Mouse (Mus musculus) frontal cortex, adult 2 months (tissue): ENCODE data around the gene Arl2bp. TPM values are rescaled to one million over a fixed set of nuclear protein-coding genes. Genes with fewer than 3 reads are reported as not detected.

Experiments
- polyA plus RNA-seq: library from polyadenylated mRNA; depleted of rRNA; stranded (reverse); fragments of >200 nt; gene quantifications from 2 replicates; pipeline ENCODE4 v1.2.3, GENCODE M21; 2012; rRNA removed

Arl2bp gene
- polyA plus RNA-seq, 1 experiment: 233 TPM

Other genes starting within 250 kb of the Arl2bp start
- 1.0 and 1.5 TPM in 2 replicates for gene Nlrc5, start 232.2 kb upstream of the Arl2bp start, polyA plus RNA-seq
- 49.0 and 49.3 TPM in 2 replicates for gene Cpne2, start 133.6 kb upstream of the Arl2bp start, polyA plus RNA-seq
- gene Rspry1, start 64.7 kb upstream of the Arl2bp start, polyA plus RNA-seq: 17.9 and 18.6 TPM in 2 replicates
- gene Fam192a, start 64.6 kb upstream of the Arl2bp start, polyA plus RNA-seq: 54.5 and 63.2 TPM in 2 replicates
- 89.0 TPM in 2 replicates for gene Pllp, start 29.7 kb downstream of the Arl2bp start, polyA plus RNA-seq
- 0.22 and 0.23 TPM in 2 replicates for gene Ccl22, start 79.0 kb downstream of the Arl2bp start, polyA plus RNA-seq
- 470 and 510 TPM in 2 replicates for gene Cx3cl1, start 105.4 kb downstream of the Arl2bp start, polyA plus RNA-seq
- gene Ccl17, start 143.9 kb downstream of the Arl2bp start, polyA plus RNA-seq: 2.2 and 3.1 TPM in 2 replicates
- 94.0 and 109 TPM in 2 replicates for gene Coq9, start 171.7 kb downstream of the Arl2bp start, polyA plus RNA-seq
- 40.5 and 44.8 TPM in 2 replicates for gene Ciapin1, start 171.8 kb downstream of the Arl2bp start, polyA plus RNA-seq
- 99.6 and 111 TPM in 2 replicates for gene Polr2c, start 190.8 kb downstream of the Arl2bp start, polyA plus RNA-seq
- gene Dok4, start 209.7 kb downstream of the Arl2bp start, polyA plus RNA-seq: 19.4 and 21.0 TPM in 2 replicates